Mouse (Mus musculus) neural tube, postnatal 0 days (tissue): Measurements from ENCODE around the gene Zfp710. TPM values are rescaled to one million over a fixed set of nuclear protein-coding genes. Genes with fewer than 3 reads are reported as not detected.

Experiments used
- polyA plus RNA-seq: library from polyadenylated mRNA; unstranded; fragments of >200 nt; fragmentation: Nextera tagmentation; extraction: Ambion mirVana; gene quantifications from 2 replicates; pipeline ENCODE4 v1.2.1, GENCODE M21; 2015

Gene Zfp710
- 9.2 and 9.5 TPM in 2 replicates for polyA plus RNA-seq

GRCm38 (mm10) chr7:80024521-80025390 is at the start of gene Zfp710:
Gene Zfp710 (plus strand): TSS chr7:80024814.

GRCm38 (mm10) chr7:80115224-80115590 is 90.6 kb downstream of the Zfp710 start, which contains the start of gene Idh2:
Gene Idh2 (minus strand): TSS chr7:80115392.

Other genes with a start within 250 kb of the Zfp710 start
- gene Mesp1, start 231.0 kb upstream of the Zfp710 start, polyA plus RNA-seq = 0.48 TPM in 2 replicates
- gene Mesp2, start 214.1 kb upstream of the Zfp710 start, polyA plus RNA-seq = 1.2 and 1.3 TPM in 2 replicates
- gene Anpep, start 163.8 kb upstream of the Zfp710 start, polyA plus RNA-seq = 5.0 and 6.3 TPM in 2 replicates
- gene Ap3s2, start 104.2 kb upstream of the Zfp710 start, polyA plus RNA-seq = 29.2 and 29.5 TPM in 2 replicates
- 18.3 and 19.0 TPM in 2 replicates for gene Arpin, start 89.5 kb upstream of the Zfp710 start, polyA plus RNA-seq
- 138 and 150 TPM in 2 replicates for gene Idh2, start 90.6 kb downstream of the Zfp710 start, polyA plus RNA-seq
- 27.4 and 30.5 TPM in 2 replicates for gene Sema4b, start 162.0 kb downstream of the Zfp710 start, polyA plus RNA-seq
- gene Cib1, start 208.0 kb downstream of the Zfp710 start, polyA plus RNA-seq = 52.4 and 60.6 TPM in 2 replicates
- 3.7 and 3.8 TPM in 2 replicates for gene Gdpgp1, start 208.1 kb downstream of the Zfp710 start, polyA plus RNA-seq
- gene Ttll13, start 221.6 kb downstream of the Zfp710 start, polyA plus RNA-seq = 3.4 and 4.0 TPM in 2 replicates
- gene Ngrn, start 236.4 kb downstream of the Zfp710 start, polyA plus RNA-seq = 68.1 and 72.3 TPM in 2 replicates
- 13.5 and 17.8 TPM in 2 replicates for gene Vps33b, start 244.8 kb downstream of the Zfp710 start, polyA plus RNA-seq